Mouse (Mus musculus) stomach, embryonic 15.5 days (tissue): ENCODE data around the gene Lman1l. TPM values are rescaled to one million over a fixed set of nuclear protein-coding genes. Genes with fewer than 3 reads are reported as not detected.
A peak's percentile ranks its signal among the peaks of the same experiment; 100 is the strongest.

Experiments used
- ATAC-seq: fragments of 200-750 bp; cut with Nextera tagmentation; 2 replicates; pipeline ENCODE4 v1.8.0; 2017; ENCODE audit warnings: low read depth, moderate number of reproducible peaks, moderate TSS enrichment; ENCODE audit not compliant: insufficient read depth, low FRiP score
- H3K27ac ChIP-seq: fragments of 300-500 bp; sonication (generic); 2 replicates; pipeline ENCODE4 v1.5.1; 2015; ENCODE audit warnings: mild to moderate bottlenecking, inconsistent platforms
- H3K27me3 ChIP-seq: fragments of 300-500 bp; sonication (generic); replicated peaks from 2 replicates; pipeline ENCODE4 v1.6.1; 2015; ENCODE audit warnings: inconsistent platforms
- H3K36me3 ChIP-seq: fragments of 300-500 bp; sonication (generic); 2 replicates; pipeline ENCODE4 v1.6.1; 2015; ENCODE audit warnings: inconsistent platforms
- H3K4me1 ChIP-seq: fragments of 300-500 bp; sonication (generic); 2 replicates; pipeline ENCODE4 v1.6.1; 2015; ENCODE audit warnings: inconsistent platforms
- H3K4me2 ChIP-seq: fragments of 300-500 bp; sonication (generic); 2 replicates; pipeline ENCODE4 v1.6.1; 2015; ENCODE audit warnings: mild to moderate bottlenecking, inconsistent platforms
- H3K4me3 ChIP-seq: fragments of 300-500 bp; sonication (generic); replicated peaks from 2 replicates; pipeline ENCODE4 v1.5.1; 2015; ENCODE audit warnings: inconsistent platforms
- H3K9ac ChIP-seq: fragments of 300-500 bp; sonication (generic); 2 replicates; pipeline ENCODE4 v1.6.1; 2015; ENCODE audit warnings: inconsistent platforms
- H3K9me3 ChIP-seq: fragments of 300-500 bp; sonication (generic); 2 replicates; pipeline ENCODE4 v1.6.1; 2016; ENCODE audit warnings: inconsistent platforms
- WGBS: fragments of 180-500 bp; shearing (Covaris S2); methylation state at CpG from one replicate; pipeline ENCODE4 v1.1.7; 2015; 5-methylcytosine and 5-hydroxymethylcytosine counted together
- polyA plus RNA-seq: library from polyadenylated mRNA; unstranded; fragments of >200 nt; fragmentation: Nextera tagmentation; extraction: Ambion mirVana; gene quantifications from 2 replicates; pipeline ENCODE4 v1.2.1, GENCODE M21; 2015

Gene Lman1l
- polyA plus RNA-seq, 1 experiment from 2014 or later: not detected

DNA sequence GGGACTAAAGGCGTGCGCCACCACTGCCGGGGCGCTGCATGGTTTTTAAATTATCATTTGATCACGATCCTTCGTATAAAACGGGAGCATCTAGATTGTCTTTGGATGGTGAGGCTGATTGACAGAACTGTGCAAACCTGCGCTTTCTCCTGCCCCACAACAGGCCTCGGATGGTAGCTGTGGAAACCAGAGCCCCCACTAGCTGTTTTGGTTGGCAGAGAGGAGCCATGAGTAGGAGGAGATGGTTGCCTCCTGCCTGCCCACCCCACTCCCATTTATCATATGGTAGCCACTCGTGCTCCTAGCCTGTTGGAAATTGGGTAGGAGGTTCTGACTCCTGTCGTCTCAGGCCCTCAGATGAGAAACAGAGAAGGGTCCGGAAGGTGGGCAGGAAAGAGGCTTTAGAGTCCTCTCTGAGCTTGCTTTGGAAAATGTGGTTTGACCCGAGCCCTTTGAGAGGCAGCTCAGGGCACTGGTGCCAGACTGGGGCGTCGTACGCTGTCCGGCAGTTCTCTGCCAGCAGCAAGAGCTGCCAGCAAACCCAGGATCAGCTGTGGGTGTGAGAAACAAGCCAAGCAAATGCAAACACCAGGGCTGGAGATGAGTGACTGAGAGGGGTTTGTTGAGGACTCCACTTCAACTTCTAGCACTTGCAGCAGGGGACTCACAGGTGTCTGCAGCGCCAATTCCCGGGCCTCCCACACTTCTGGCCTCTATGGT lies 36.2 kb upstream of the Lman1l start:
- Histone ChIP-seq H3K27ac (no peak overlapping the region), H3K36me3 (no peaks in the 10 kb centered on the region), H3K4me3 (no peak overlapping the region), H3K4me2 (no peak overlapping the region), H3K9me3 (no peaks in the 10 kb centered on the region), H3K4me1 (no peaks in the 10 kb centered on the region; the same call in 1 of the 2 replicates), H3K9ac (no peak overlapping the region), H3K27me3 (no peaks in the 10 kb centered on the region)
- ATAC-seq: no peak
- WGBS: 81% methylated on average over 19 of the region's 19 CpGs

DNA sequence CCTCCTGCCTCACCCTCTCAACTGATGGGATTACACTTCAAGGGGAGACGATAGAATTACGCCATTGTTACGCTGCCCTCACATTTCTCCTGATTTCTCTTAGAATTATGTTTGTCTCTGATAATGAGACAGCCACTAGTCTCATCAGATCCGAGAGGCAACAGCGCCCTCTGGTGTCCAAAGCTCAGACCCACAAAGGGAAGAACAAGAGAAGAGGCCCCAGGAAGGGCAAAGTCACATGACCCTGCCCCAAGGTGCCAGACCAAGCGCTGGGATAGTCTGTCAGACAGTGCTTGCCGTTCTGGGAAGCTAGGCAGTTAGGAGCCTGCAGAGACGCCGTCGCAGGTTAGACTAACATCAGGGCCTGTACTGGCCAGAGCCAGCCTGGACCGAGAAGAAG lies 35.2 kb upstream of the Lman1l start:
- H3K9me3 ChIP-seq: no peaks in the 10 kb centered on the region
- H3K9ac ChIP-seq: no peak overlapping the region
- H3K27ac ChIP-seq: no peak overlapping the region
- H3K4me2 ChIP-seq: peak overlapping the region; percentile 47
- H3K4me3 ChIP-seq: peak overlapping the region; percentile 9; the same call in 1 of the 2 replicates
- H3K36me3 ChIP-seq: no peaks in the 10 kb centered on the region
- peak; percentile 67 for ATAC-seq
- H3K4me1 ChIP-seq: peaks cover 4% of the 10 kb centered on the region
- no peaks in the 10 kb centered on the region for H3K27me3 ChIP-seq
- 2% methylated on average over 11 of the region's 11 CpGs for WGBS

DNA sequence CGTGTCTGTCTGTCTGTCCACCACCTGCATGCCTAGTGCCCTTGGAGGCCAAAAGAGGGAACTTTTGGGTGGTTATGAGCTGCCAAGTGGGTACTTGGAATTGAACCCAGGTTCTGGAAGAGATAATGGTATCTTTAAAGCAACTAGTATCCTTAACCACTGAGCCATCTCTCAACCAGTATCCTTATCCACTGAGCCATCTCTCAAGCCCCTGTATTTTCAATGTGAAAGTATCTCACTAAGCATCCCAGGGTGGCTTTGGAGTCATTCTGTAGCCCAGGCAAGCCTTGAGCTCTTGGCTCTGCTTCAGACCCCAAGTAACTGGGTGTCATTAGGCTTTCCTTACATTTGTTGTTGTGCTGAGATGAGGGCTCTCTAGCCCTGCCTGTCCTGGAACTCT lies 34.4 kb upstream of the Lman1l start:
- no peak for ATAC-seq
- Histone ChIP-seq H3K36me3 (no peaks in the 10 kb centered on the region), H3K4me2 (no peak overlapping the region), H3K27ac (no peak overlapping the region), H3K4me3 (no peak overlapping the region), H3K9me3 (no peaks in the 10 kb centered on the region), H3K9ac (no peak overlapping the region), H3K4me1 (peaks cover 8% of the 10 kb centered on the region), H3K27me3 (no peaks in the 10 kb centered on the region)
- WGBS: 89% methylated on average over 1 of the region's 1 CpGs

- no peaks in the 10 kb centered on the region for H3K36me3 ChIP-seq
- H3K9ac ChIP-seq: no peak within 1 kb of the TSS
- H3K4me2 ChIP-seq: no peak within 1 kb of the TSS
- peaks cover 8% of the 10 kb centered on the region for H3K4me1 ChIP-seq
- no peak within 1 kb of the TSS for H3K27ac ChIP-seq
- H3K9me3 ChIP-seq: no peaks in the 10 kb centered on the region
- no peak within 1 kb of the TSS for H3K4me3 ChIP-seq
- 61% methylated on average over 5 of the region's 5 CpGs for WGBS
- ATAC-seq: no peak
- no peaks in the 10 kb centered on the region for H3K27me3 ChIP-seq
Observed at GRCm38 (mm10) chr9:57653283-57653682, 32.7 kb upstream of the Lman1l start, which contains the start of gene Csk. Gene Csk, minus strand, starts transcription at chr9:57653631.

GRCm38 (mm10) chr9:57652855-57653254 lies 32.3 kb upstream of the Lman1l start:
- ATAC-seq: no peak
- H3K4me2 ChIP-seq: no peak overlapping the region
- H3K36me3 ChIP-seq: no peaks in the 10 kb centered on the region
- no peaks in the 10 kb centered on the region for H3K9me3 ChIP-seq
- peaks cover 8% of the 10 kb centered on the region for H3K4me1 ChIP-seq
- 58% methylated on average over 3 of the region's 3 CpGs for WGBS
- no peak overlapping the region for H3K27ac ChIP-seq
- no peak overlapping the region for H3K4me3 ChIP-seq
- no peaks in the 10 kb centered on the region for H3K27me3 ChIP-seq
- no peak overlapping the region for H3K9ac ChIP-seq

DNA sequence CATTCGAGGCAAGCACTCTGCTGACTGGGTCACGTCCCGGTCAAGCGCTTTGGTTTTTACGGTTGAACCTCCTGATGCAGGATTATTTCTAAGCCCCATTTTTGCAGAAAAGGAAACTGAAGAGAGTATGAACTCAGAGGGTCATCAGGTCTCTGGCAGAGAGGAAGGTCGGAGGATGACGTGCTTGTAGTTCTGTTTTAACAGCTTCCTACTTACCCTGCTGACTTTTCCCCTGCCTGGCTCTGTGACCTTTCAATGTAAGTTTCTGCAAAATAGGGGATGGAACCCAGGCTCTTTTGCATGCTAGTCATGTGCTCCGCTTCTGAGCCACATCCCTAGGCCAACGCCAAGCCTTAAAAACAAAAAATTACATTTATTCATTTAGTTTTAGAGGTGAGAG lies 31.8 kb upstream of the Lman1l start:
- ATAC-seq: no peak
- Histone ChIP-seq H3K36me3 (no peaks in the 10 kb centered on the region), H3K27ac (no peak overlapping the region), H3K9me3 (no peaks in the 10 kb centered on the region), H3K4me3 (no peak overlapping the region), H3K4me2 (no peak overlapping the region), H3K9ac (no peak overlapping the region), H3K27me3 (no peaks in the 10 kb centered on the region), H3K4me1 (peaks cover 8% of the 10 kb centered on the region)
- 78% methylated on average over 9 of the region's 9 CpGs for WGBS

GRCm38 (mm10) chr9:57650786-57651311 lies 30.3 kb upstream of the Lman1l start:
- Histone ChIP-seq H3K9me3 (no peaks in the 10 kb centered on the region), H3K27ac (peak overlapping the region; percentile 36; the same call in 1 of the 2 replicates), H3K4me3 (no peak overlapping the region), H3K9ac (no peak overlapping the region), H3K4me2 (peak overlapping the region; percentile 8; the same call in 1 of the 2 replicates), H3K4me1 (peaks cover 17% of the 10 kb centered on the region), H3K27me3 (no peaks in the 10 kb centered on the region), H3K36me3 (no peaks in the 10 kb centered on the region)
- WGBS: 21% methylated on average over 6 of the region's 6 CpGs
- no peak for ATAC-seq

DNA sequence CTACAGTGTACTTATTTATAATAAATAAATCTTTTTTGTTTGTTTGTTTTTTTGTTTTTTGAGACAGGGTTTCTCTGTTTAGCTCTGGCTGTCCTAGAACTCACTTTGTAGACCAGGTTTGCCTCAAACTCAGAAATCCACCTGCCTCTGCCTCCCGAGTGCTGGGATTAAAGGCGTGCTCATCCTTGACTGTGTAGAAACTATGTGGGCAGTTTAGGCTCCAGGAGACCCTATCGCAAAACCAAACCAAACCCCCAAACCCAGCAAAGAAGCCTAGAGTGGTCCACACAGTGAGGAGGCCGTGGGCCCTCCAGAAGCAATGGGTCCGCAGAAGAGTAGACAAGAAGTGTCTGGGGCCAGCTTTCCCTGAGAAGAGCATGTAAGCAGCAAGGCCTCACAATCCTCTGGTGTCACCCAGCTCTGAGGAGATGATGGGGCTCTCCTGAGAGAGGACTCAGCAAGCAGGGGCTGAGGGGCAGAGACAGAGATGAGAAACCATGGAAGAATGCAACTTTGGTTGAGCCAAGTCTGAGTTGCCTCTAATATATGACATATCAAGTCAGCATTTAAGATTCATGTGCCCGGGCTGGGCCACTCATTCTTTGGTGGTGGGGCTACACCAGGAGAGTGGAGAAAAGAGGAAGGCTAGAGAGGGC lies 29.7 kb upstream of the Lman1l start:
- Histone ChIP-seq H3K9ac (no peak overlapping the region), H3K27me3 (no peaks in the 10 kb centered on the region), H3K4me2 (no peak overlapping the region), H3K36me3 (no peaks in the 10 kb centered on the region), H3K9me3 (no peaks in the 10 kb centered on the region), H3K4me3 (no peak overlapping the region), H3K27ac (peak overlapping the region; percentile 36; the same call in 1 of the 2 replicates), H3K4me1 (peaks cover 19% of the 10 kb centered on the region)
- ATAC-seq: no peak
- 88% methylated on average over 6 of the region's 6 CpGs for WGBS

GRCm38 (mm10) chr9:57647286-57648108 lies 26.9 kb upstream of the Lman1l start:
- 54% methylated on average over 4 of the region's 4 CpGs for WGBS
- Histone ChIP-seq H3K4me2 (no peak overlapping the region), H3K4me1 (peaks cover 40% of the 10 kb centered on the region), H3K27me3 (no peaks in the 10 kb centered on the region), H3K9ac (no peak overlapping the region), H3K36me3 (no peaks in the 10 kb centered on the region), H3K4me3 (no peak overlapping the region), H3K9me3 (no peaks in the 10 kb centered on the region), H3K27ac (0 out of 2 replicates have a peak overlapping the region, but pooled peaks have one; percentile 55)
- no peak for ATAC-seq

DNA sequence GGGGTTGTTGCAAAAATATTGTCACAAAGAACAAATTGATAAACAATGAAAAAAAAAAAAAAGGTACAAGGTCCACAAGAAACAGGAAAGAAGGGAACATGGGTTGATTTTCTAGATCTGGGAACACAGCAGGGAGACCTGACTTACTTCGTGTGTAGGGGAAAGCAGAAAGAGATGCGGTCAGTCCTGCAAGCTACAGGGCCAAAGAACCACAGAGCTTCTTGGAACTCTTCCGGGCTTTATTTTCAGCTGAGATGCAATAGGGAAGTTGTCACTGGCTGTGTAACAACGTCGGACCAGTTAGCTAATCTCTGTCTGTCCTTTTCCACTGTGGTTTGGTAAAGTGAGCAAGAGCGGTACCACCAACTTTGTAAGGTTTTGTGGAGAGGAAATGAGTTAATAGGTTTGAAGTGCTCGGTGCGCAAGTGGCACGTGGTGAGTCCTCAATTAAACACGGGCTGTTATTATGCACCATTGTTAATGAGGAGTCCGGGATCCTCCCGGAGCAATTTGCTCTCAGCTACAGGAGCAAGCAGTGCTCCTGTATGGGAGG lies 26.1 kb upstream of the Lman1l start:
- WGBS: 67% methylated on average over 12 of the region's 12 CpGs
- no peak overlapping the region for H3K4me2 ChIP-seq
- peaks cover 49% of the 10 kb centered on the region for H3K4me1 ChIP-seq
- H3K27ac ChIP-seq: peak overlapping the region; percentile 55; the same call in 1 of the 2 replicates
- H3K9me3 ChIP-seq: no peaks in the 10 kb centered on the region
- 0 out of 2 replicates have a peak, but pooled peaks cover 6% of the 10 kb centered on the region for H3K36me3 ChIP-seq
- ATAC-seq: no peak
- H3K9ac ChIP-seq: no peak overlapping the region
- no peak overlapping the region for H3K4me3 ChIP-seq
- no peaks in the 10 kb centered on the region for H3K27me3 ChIP-seq
